Mouse (Mus musculus) kidney, postnatal 4 days (tissue): Measurements from ENCODE around the gene Jsrp1.

Experiments
- DNase-seq, 2 experiments: peaks; one replicate each; pipeline ENCODE4 v3.0.0; 2021; ENCODE audit warnings: mixed read lengths in 2 of 2

The Jsrp1 gene

DNA sequence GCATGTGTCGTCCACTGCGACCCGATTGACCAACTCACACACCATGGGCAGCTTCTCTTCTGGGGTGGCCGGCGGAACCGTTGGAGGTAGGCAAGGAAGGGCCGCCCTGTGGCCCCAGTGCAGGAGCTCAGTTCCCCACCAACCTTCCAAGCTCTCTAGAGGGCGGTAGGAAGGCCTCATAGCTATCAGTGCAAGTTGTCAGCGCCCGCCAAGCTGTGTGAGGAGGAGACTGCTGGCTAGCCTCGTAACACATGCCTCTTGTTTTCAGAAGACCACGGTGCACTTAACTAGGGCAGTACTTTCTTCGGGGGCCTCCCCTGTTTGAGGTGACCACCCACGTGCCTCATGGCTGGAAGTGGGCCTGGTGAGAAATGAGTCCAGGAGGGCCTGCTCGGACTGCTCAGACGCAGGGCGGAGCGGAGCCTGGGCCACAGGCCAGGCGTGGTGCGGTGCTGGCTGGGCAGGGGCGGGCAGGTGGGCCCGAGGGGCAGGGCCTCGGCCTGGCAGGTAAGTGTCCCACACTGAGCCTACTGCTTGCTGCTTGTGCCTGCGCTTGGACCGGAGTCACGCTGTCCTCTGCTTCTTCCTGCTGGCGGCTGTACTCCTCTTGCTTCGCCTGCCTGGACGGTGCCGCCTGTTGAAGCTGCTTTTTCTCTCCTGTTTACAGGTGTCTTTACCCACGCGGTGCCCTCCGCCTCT is 21.7 kb downstream of the Jsrp1 start:
- DNase-seq = peak in 1 of 2 experiments; percentile 39

GRCm38 (mm10) chr10:80790761-80791404 is 22.4 kb downstream of the Jsrp1 start:
- no peak for DNase-seq

DNA sequence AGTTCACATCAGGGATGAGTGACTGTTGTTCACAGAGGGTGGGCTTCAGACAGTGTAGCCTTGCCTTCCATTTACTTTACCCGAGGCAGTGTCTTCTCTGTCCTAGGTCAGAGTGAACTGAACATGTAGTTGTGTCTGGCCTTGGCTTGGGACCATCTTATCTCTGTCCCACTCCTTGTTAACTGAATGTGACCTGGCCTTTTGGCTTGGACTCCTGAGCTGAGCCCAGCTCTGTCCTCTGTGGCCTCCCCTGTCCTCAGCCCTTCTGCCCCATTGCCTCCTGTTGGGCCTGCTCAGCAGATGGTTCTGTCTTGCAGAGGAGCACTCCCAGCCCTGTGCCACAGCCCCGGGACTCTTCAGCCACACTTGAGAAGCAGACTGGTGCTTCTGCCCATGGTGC is 25.8 kb downstream of the Jsrp1 start:
- no peak for DNase-seq

- DNase-seq = no peak
These were observed 27.3 kb downstream of the Jsrp1 start for GRCm38 (mm10) chr10:80785963-80786362.

DNA sequence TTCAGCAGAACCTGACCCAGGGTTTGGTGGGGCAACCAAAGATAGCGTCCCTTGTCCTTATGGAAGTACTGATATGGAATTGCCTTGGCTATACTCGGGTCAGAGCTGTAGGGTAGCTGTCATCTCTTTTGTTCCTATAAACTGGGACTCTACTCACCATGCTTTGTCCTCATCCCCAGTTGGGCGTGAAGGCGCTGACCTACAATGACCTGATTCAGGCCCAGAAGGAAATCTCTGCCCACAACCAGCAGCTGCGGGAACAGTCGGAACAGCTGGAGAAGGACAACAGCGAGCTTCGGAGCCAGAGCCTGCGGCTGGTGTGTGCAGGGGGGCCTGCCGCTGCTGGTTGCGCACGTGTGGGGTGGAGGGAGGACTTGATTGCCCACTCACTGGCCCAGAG is 28.4 kb downstream of the Jsrp1 start:
- no peak for DNase-seq

DNA sequence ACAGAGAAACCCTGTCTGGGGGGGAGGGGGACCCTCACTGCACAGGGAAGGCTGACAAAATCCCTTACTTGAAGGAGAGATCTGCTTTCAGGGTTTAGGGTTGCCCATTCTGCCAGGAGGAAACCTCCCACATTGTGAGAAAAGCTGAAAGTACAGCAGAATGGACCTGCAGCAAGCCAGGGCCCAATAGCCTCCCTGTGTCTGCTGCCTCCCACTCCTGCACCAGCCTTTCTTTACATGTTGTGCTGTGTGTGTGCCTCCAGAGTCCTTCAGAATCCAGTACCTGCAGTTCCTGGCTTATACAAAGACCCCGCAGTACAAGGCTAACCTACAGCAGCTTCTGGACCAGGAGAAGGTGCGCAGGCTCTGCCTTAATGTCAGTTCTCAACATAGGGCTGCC is 29.0 kb downstream of the Jsrp1 start:
- DNase-seq = no peak

DNA sequence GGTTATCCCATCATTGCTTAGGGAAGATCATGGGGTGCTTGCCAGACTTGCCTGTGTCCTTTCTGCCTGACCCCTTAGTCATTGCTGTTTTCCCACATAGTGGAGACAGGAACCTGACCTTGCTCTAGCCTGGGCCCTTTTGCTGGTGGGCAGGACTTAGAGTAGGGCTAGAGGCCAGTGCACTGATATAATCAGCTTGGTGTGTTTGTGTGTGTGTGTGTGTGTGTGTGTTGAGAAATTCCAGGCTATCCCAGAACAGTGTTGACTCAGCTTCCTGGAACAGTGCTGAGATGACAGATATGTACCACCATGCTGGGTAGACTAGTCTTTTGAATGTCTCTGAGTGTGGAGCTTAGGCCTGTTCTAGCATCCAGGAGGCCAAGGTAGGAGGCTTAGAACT is 33.7 kb downstream of the Jsrp1 start:
- no peak for DNase-seq

GRCm38 (mm10) chr10:80777123-80777522 is 36.2 kb downstream of the Jsrp1 start:
- DNase-seq = no peak

GRCm38 (mm10) chr10:80776358-80776869 is 36.9 kb downstream of the Jsrp1 start:
- no peak for DNase-seq

GRCm38 (mm10) chr10:80775731-80776130 is 37.6 kb downstream of the Jsrp1 start:
- DNase-seq = no peak

- no peak for DNase-seq
These were observed 38.3 kb downstream of the Jsrp1 start for GRCm38 (mm10) chr10:80774981-80775380.

- DNase-seq = peak; percentile 81 to 84
These were observed 38.7 kb downstream of the Jsrp1 start for GRCm38 (mm10) chr10:80774549-80774948.

DNA sequence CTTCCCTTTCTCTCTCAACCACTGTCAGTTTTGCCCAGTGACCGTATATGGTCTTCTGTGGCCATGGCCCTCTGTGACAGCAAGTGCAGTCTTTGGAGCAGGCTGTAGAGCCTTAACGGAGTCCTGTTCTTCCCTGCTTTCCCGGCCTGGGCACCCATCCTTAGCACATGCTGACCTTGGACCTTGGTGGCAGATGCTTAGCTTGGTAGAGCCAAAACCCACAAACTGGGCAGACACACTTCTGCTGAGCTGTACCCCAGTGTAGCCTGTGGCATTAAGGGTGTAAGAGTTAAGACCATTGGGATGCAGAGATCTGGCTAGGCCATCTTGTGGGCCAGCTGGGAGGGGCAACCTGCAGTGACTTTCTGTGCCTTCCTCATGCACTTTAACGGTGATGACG is 39.5 kb downstream of the Jsrp1 start:
- DNase-seq = no peak

DNA sequence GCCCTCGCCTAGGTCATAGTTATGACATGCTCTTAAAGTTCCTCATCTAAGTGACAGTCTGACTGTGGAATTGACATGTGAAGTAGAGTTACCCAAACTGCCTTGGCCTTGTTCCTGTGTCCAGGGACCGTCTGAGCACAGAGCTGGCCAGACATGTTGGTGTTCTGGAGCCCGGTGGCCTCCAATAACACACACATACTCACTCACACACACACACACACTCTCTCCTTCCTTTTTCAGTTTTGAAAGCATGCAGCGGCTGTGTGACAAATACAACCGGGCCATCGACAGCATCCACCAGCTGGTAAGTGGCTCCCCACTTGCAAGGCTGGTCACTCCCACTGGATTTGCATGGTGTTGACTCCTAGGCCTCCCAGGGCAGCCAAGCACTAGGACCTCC is 44.9 kb downstream of the Jsrp1 start:
- DNase-seq = no peak

DNA sequence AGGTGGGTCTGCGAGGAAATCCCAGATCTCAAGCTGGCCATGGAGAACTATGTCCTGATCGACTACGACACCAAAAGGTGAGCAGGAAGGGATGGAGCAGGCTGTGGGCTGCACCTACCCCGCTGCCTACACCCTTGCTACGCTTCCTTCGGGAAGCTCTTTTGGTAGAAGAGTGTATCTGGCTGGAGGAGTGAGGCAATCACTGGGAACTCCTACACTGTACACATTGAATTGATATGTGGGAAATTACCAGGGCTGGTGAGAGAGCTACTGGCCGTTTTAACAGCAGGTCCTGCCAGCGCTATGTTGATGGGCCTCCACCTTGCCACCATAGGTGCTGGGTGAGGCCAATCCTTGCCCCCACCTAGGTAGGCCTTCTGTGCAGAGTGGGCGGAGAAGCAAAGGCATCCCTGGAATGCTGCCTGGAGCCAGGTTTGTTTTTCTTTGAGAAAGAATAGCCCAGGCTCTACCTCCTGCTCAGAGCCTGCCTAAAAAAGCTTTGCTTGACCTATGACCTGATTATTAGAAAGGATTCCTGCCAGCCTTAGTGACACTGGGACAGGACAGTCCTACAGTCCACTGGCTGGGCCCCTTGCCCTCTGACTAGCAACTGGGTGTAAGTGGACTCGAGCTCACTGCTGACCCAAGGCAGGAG is 47.0 kb downstream of the Jsrp1 start:
- DNase-seq = peak in 1 of 2 experiments; percentile 35

GRCm38 (mm10) chr10:80765746-80766145 is 47.6 kb downstream of the Jsrp1 start:
- no peak for DNase-seq

- no peak for DNase-seq
These were observed 49.8 kb downstream of the Jsrp1 start for GRCm38 (mm10) chr10:80763502-80763901.

DNA sequence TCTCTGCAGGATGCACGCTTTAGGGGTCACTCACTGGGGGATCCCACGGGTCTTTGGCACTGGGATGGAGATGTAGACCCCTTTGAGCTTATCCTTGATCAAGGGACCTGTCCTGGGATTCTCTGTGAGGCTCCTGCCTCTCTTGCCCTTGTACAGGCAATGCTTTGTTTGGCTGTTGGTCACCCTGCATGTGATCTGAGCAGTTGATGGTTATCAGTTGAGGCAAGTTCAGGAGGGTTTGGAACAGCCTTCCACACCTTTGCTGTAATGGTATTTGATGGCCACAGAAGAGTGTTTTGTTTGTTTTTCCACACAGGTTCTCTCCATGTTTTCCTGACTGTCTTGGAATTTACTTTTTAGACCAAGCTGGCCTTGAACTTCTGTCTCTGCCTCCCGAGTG is 51.5 kb downstream of the Jsrp1 start:
- no peak for DNase-seq

- DNase-seq = peak in 1 of 2 experiments; percentile 22
These were observed 52.4 kb downstream of the Jsrp1 start for GRCm38 (mm10) chr10:80760596-80761524.

DNA sequence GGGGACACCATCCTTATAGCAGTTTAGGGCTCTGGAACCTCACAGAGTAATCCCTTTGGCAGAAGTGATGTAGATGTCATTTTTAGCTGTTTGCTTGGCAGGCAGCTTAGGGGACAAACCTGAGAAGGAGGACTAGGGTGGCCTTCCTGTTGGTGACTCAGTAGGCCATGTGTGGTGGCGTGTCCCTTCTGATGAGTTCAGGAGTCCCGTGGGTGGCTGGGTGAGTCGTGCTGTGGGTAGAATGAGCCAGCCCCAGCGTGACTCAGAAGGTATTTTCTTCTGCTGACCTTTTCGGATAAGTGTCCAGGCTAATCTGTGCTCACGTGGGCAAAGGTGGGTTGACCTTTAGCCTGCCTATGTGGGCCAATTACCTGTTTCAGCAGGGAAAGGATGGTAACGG is 54.6 kb downstream of the Jsrp1 start:
- DNase-seq = no peak
